Mouse (Mus musculus) embryonic facial prominence, embryonic 13.5 days (tissue): ENCODE data around the gene Ch25h. TPM values are rescaled to one million over a fixed set of nuclear protein-coding genes. Genes with fewer than 3 reads are reported as not detected.
A peak's percentile ranks its signal among the peaks of the same experiment; 100 is the strongest.

Experiments
- ATAC-seq: fragments of 200-750 bp; cut with Nextera tagmentation; 2 replicates; pipeline ENCODE4 v1.8.0; 2017; ENCODE audit warnings: low read depth; ENCODE audit not compliant: insufficient number of reproducible peaks, insufficient read depth, low FRiP score, low TSS enrichment
- H3K27ac ChIP-seq: fragments of 300-500 bp; sonication (generic); 2 replicates; pipeline ENCODE4 v1.5.1; 2015; ENCODE audit warnings: moderate library complexity, mild to moderate bottlenecking, inconsistent platforms
- H3K27me3 ChIP-seq: fragments of 300-500 bp; sonication (generic); 2 replicates; pipeline ENCODE4 v1.6.1; 2015; ENCODE audit warnings: mild to moderate bottlenecking, inconsistent platforms
- H3K36me3 ChIP-seq: fragments of 300-500 bp; sonication (generic); 2 replicates; pipeline ENCODE4 v1.6.1; 2015; ENCODE audit warnings: mild to moderate bottlenecking, inconsistent platforms
- H3K4me1 ChIP-seq: fragments of 300-500 bp; sonication (generic); 2 replicates; pipeline ENCODE4 v1.6.1; 2015; ENCODE audit warnings: inconsistent platforms
- H3K4me2 ChIP-seq: fragments of 300-500 bp; sonication (generic); 2 replicates; pipeline ENCODE4 v1.6.1; 2015; ENCODE audit warnings: moderate library complexity, mild to moderate bottlenecking, inconsistent platforms
- H3K4me3 ChIP-seq: fragments of 300-500 bp; sonication (generic); 2 replicates; pipeline ENCODE4 v1.5.1; 2015; ENCODE audit warnings: mild to moderate bottlenecking, inconsistent platforms
- H3K9ac ChIP-seq: fragments of 300-500 bp; sonication (generic); 2 replicates; pipeline ENCODE4 v1.6.1; 2015; ENCODE audit warnings: mild to moderate bottlenecking, inconsistent platforms
- H3K9me3 ChIP-seq: fragments of 300-500 bp; sonication (generic); 2 replicates; pipeline ENCODE4 v1.6.1; 2016; ENCODE audit warnings: inconsistent platforms
- WGBS: fragments of 180-500 bp; shearing (Covaris S2); methylation state at CpG from one replicate; pipeline ENCODE4 v1.1.7; 2015; ENCODE audit warnings: mixed read lengths; 5-methylcytosine and 5-hydroxymethylcytosine counted together
- polyA plus RNA-seq: library from polyadenylated mRNA; unstranded; fragments of >200 nt; fragmentation: Nextera tagmentation; extraction: Ambion mirVana; gene quantifications from 2 replicates; pipeline ENCODE4 v1.2.1, GENCODE M21; 2015

Ch25h gene
- polyA plus RNA-seq, 1 experiment from 2014 or later: 7.3 TPM

- no peaks in the 10 kb centered on the region for H3K36me3 ChIP-seq
- H3K4me3 ChIP-seq: no peak overlapping the region
- H3K4me2 ChIP-seq: no peak overlapping the region
- peaks cover 7% of the 10 kb centered on the region for H3K4me1 ChIP-seq
- ATAC-seq: no peak
- H3K9ac ChIP-seq: no peak overlapping the region
- no peaks in the 10 kb centered on the region for H3K9me3 ChIP-seq
- H3K27ac ChIP-seq: no peak overlapping the region
- H3K27me3 ChIP-seq: no peaks in the 10 kb centered on the region
- WGBS: 67% methylated on average over 3 of the region's 3 CpGs
Measured at GRCm38 (mm10) chr19:34464453-34464852, 10.5 kb downstream of the Ch25h start.

GRCm38 (mm10) chr19:34461451-34462019, 13.4 kb downstream of the Ch25h start:
- Histone ChIP-seq H3K9me3 (no peaks in the 10 kb centered on the region), H3K4me2 (no peak overlapping the region), H3K4me1 (peaks cover 7% of the 10 kb centered on the region), H3K9ac (no peak overlapping the region), H3K4me3 (no peak overlapping the region), H3K36me3 (no peaks in the 10 kb centered on the region), H3K27me3 (no peaks in the 10 kb centered on the region), H3K27ac (no peak overlapping the region)
- 90% methylated on average over 1 of the region's 1 CpGs for WGBS
- no peak for ATAC-seq

DNA sequence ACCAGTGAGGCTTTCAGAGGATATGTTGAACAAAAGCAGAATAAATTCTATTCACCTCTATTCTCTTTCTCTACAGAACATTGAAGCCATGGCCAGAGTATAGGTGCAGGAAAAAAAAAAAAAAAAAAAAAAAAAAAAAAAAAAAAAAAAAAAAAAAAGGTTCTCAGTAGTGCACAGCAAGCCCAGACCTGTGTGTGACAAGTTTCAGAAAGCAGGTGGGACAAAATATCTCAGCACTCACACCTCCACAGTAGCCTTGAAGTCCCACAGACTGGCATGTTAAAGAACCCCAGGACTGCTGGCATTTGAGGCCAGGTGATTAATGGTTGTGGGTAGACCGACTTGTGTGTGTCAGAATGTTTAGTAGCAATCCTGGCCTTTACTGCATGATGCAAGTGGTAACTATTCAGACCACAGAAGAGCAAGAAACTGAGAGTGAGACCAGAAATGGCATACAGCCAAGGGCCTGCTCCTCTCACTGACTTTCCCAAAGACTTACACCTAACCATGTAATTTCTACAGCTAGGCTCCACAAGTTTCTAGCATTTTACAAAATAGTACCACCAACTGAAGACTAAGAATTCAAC, 24.1 kb downstream of the Ch25h start:
- Histone ChIP-seq H3K9me3 (no peaks in the 10 kb centered on the region), H3K9ac (no peak overlapping the region), H3K4me3 (no peak overlapping the region), H3K27ac (no peak overlapping the region; the same call in 1 of the 2 replicates), H3K4me2 (no peak overlapping the region), H3K4me1 (peaks cover 3% of the 10 kb centered on the region; the same call in 1 of the 2 replicates), H3K36me3 (no peaks in the 10 kb centered on the region), H3K27me3 (no peaks in the 10 kb centered on the region)
- WGBS: 67% methylated on average over 1 of the region's 1 CpGs
- ATAC-seq: no peak

GRCm38 (mm10) chr19:34448851-34449250, 26.1 kb downstream of the Ch25h start:
- no peak overlapping the region for H3K27ac ChIP-seq
- no peaks in the 10 kb centered on the region for H3K36me3 ChIP-seq
- 78% methylated on average over 1 of the region's 1 CpGs for WGBS
- H3K27me3 ChIP-seq: no peaks in the 10 kb centered on the region
- no peak for ATAC-seq
- H3K4me1 ChIP-seq: peaks cover 3% of the 10 kb centered on the region; the same call in 1 of the 2 replicates
- no peak overlapping the region for H3K4me3 ChIP-seq
- no peak overlapping the region for H3K4me2 ChIP-seq
- no peaks in the 10 kb centered on the region for H3K9me3 ChIP-seq
- no peak overlapping the region for H3K9ac ChIP-seq

DNA sequence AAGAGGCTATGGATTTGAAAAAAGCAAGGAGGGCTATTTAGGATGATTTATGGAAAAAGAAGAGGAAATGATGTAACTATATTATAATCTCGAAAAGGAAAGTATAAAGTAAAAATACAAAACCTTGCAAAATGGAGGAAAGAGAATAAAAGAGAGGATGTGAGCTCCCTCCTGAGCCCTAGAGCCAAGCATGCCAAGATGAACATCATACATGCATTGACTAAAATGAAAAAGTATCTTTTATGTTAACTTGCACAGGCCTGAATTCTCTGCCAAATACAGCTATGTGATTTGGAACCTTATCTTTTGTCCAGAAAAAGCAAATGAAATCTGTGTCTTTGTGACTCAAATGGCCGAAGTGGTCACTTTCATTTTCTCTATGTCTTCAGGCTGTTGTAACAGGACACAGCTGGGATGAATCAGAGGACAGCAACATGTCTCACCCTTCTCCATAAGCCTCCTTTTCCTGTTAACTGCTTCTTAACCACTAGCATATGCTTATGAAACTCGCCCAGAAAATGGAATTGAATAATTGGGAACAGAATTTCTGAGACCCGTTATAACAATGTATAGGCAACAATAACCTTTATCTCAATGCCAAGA, 29.5 kb downstream of the Ch25h start:
- no peak for ATAC-seq
- 29% methylated on average over 4 of the region's 4 CpGs for WGBS
- no peaks in the 10 kb centered on the region for H3K27me3 ChIP-seq
- H3K9me3 ChIP-seq: no peaks in the 10 kb centered on the region
- H3K27ac ChIP-seq: no peak overlapping the region; the same call in 1 of the 2 replicates
- H3K4me1 ChIP-seq: peaks cover 3% of the 10 kb centered on the region; the same call in 1 of the 2 replicates
- no peaks in the 10 kb centered on the region for H3K36me3 ChIP-seq
- no peak overlapping the region for H3K4me2 ChIP-seq
- H3K4me3 ChIP-seq: no peak overlapping the region
- no peak overlapping the region for H3K9ac ChIP-seq

- ATAC-seq: no peak
- Histone ChIP-seq H3K4me2 (no peak overlapping the region), H3K4me3 (no peak overlapping the region), H3K9ac (no peak overlapping the region), H3K36me3 (no peaks in the 10 kb centered on the region), H3K4me1 (peaks cover 3% of the 10 kb centered on the region; the same call in 1 of the 2 replicates), H3K9me3 (no peaks in the 10 kb centered on the region), H3K27ac (no peak overlapping the region), H3K27me3 (no peaks in the 10 kb centered on the region)
- WGBS: 88% methylated on average over 3 of the region's 3 CpGs
Measured at GRCm38 (mm10) chr19:34444785-34445184, 30.2 kb downstream of the Ch25h start.

GRCm38 (mm10) chr19:34441979-34442378, 33.0 kb downstream of the Ch25h start:
- no peak for ATAC-seq
- 69% methylated on average over 2 of the region's 2 CpGs for WGBS
- H3K27ac ChIP-seq: no peak overlapping the region
- no peak overlapping the region for H3K4me2 ChIP-seq
- no peak overlapping the region for H3K4me3 ChIP-seq
- H3K4me1 ChIP-seq: peaks cover 3% of the 10 kb centered on the region; the same call in 1 of the 2 replicates
- H3K9ac ChIP-seq: no peak overlapping the region
- no peaks in the 10 kb centered on the region for H3K9me3 ChIP-seq
- no peaks in the 10 kb centered on the region for H3K36me3 ChIP-seq
- H3K27me3 ChIP-seq: no peaks in the 10 kb centered on the region

- Histone ChIP-seq H3K4me1 (peaks cover 10% of the 10 kb centered on the region), H3K36me3 (no peaks in the 10 kb centered on the region), H3K9me3 (no peaks in the 10 kb centered on the region), H3K9ac (no peak overlapping the region), H3K4me3 (no peak overlapping the region), H3K27me3 (no peaks in the 10 kb centered on the region), H3K4me2 (no peak overlapping the region), H3K27ac (peak overlapping the region; percentile 57)
- ATAC-seq: no peak
- WGBS: 25% methylated on average over 5 of the region's 5 CpGs
Measured at GRCm38 (mm10) chr19:34435197-34435611, 39.8 kb downstream of the Ch25h start.

GRCm38 (mm10) chr19:34431314-34431713, 43.6 kb downstream of the Ch25h start:
- Histone ChIP-seq H3K4me2 (no peak overlapping the region), H3K4me1 (peaks cover 10% of the 10 kb centered on the region), H3K9ac (no peak overlapping the region), H3K27ac (no peak overlapping the region), H3K27me3 (no peaks in the 10 kb centered on the region), H3K9me3 (no peaks in the 10 kb centered on the region), H3K36me3 (no peaks in the 10 kb centered on the region), H3K4me3 (no peak overlapping the region)
- WGBS: 46% methylated on average over 3 of the region's 3 CpGs
- no peak for ATAC-seq

GRCm38 (mm10) chr19:34423783-34424335, 51.1 kb downstream of the Ch25h start:
- 71% methylated on average over 4 of the region's 4 CpGs for WGBS
- no peak overlapping the region for H3K9ac ChIP-seq
- no peak overlapping the region for H3K4me3 ChIP-seq
- ATAC-seq: no peak
- H3K36me3 ChIP-seq: no peaks in the 10 kb centered on the region
- no peak overlapping the region for H3K27ac ChIP-seq
- H3K27me3 ChIP-seq: no peaks in the 10 kb centered on the region
- H3K4me2 ChIP-seq: no peak overlapping the region
- no peaks in the 10 kb centered on the region for H3K9me3 ChIP-seq
- 0 out of 2 replicates have a peak, but pooled peaks cover 3% of the 10 kb centered on the region for H3K4me1 ChIP-seq
